Mouse (Mus musculus): ENCODE measurements around the gene Gm43518. TPM values are rescaled to one million over a fixed set of nuclear protein-coding genes. Genes with fewer than 3 reads are reported as not detected.

The Gm43518 gene
- polyA plus RNA-seq, 1 experiment from 2014 or later, result 1.7 TPM

Other genes starting within 250 kb of the Gm43518 start
- gene Clip1, start 242.8 kb upstream of the Gm43518 start, polyA plus RNA-seq (2015; fragmentation: Nextera tagmentation; extraction: Ambion mirVana), result 10.7 and 11.0 TPM in 2 replicates
- gene Zcchc8, start 206.3 kb upstream of the Gm43518 start, polyA plus RNA-seq (2015; fragmentation: Nextera tagmentation; extraction: Ambion mirVana), result 27.0 and 27.7 TPM in 2 replicates
- gene Rsrc2, start 178.0 kb upstream of the Gm43518 start, polyA plus RNA-seq (2015; fragmentation: Nextera tagmentation; extraction: Ambion mirVana), result 35.2 and 39.2 TPM in 2 replicates
- 23.2 and 23.9 TPM in 2 replicates for gene Kntc1, start 177.7 kb upstream of the Gm43518 start, polyA plus RNA-seq (2015; fragmentation: Nextera tagmentation; extraction: Ambion mirVana)
- gene Hcar2, start 61.9 kb upstream of the Gm43518 start, polyA plus RNA-seq (2015; fragmentation: Nextera tagmentation; extraction: Ambion mirVana), result 0.28 and 0.45 TPM in 2 replicates
- 0.08 and 0.15 TPM in 2 replicates for gene Hcar1, start 47.4 kb upstream of the Gm43518 start, polyA plus RNA-seq (2015; fragmentation: Nextera tagmentation; extraction: Ambion mirVana)
- gene Denr, start 20.2 kb upstream of the Gm43518 start, polyA plus RNA-seq (2015; fragmentation: Nextera tagmentation; extraction: Ambion mirVana), result 37.6 and 40.6 TPM in 2 replicates
- gene Ccdc62, start 3.3 kb downstream of the Gm43518 start, polyA plus RNA-seq (2015; fragmentation: Nextera tagmentation; extraction: Ambion mirVana), result 2.2 and 2.4 TPM in 2 replicates
- gene Hip1r, start 46.2 kb downstream of the Gm43518 start, polyA plus RNA-seq (2015; fragmentation: Nextera tagmentation; extraction: Ambion mirVana), result 12.4 and 16.3 TPM in 2 replicates
- gene Vps37b, start 104.9 kb downstream of the Gm43518 start, polyA plus RNA-seq (2015; fragmentation: Nextera tagmentation; extraction: Ambion mirVana), result 14.3 and 16.3 TPM in 2 replicates
- 6.4 and 6.7 TPM in 2 replicates for gene Abcb9, start 168.4 kb downstream of the Gm43518 start, polyA plus RNA-seq (2015; fragmentation: Nextera tagmentation; extraction: Ambion mirVana)
- 15.0 and 15.7 TPM in 2 replicates for gene Ogfod2, start 184.9 kb downstream of the Gm43518 start, polyA plus RNA-seq (2015; fragmentation: Nextera tagmentation; extraction: Ambion mirVana)
- 46.9 and 47.9 TPM in 2 replicates for gene Arl6ip4, start 188.7 kb downstream of the Gm43518 start, polyA plus RNA-seq (2015; fragmentation: Nextera tagmentation; extraction: Ambion mirVana)

Data from liver, embryonic 16.5 days (tissue).